Mouse (Mus musculus): ENCODE measurements around the gene Gm17334. TPM values are rescaled to one million over a fixed set of nuclear protein-coding genes. Genes with fewer than 3 reads are reported as not detected.
A peak's percentile ranks its signal among the peaks of the same experiment; 100 is the strongest.

Gene Gm17334
- total RNA-seq, 2 experiments from 2014 or later, result 0.30 TPM; not detected in 1

- no peak for DNase-seq
- intact Hi-C loops (cut with DNase I), result no loop called here
These were observed 25.2 kb upstream of the Gm17334 start for GRCm38 (mm10) chr11:53798041-53798711.

GRCm38 (mm10) chr11:53797386-53797920 is 24.5 kb upstream of the Gm17334 start:
- intact Hi-C loops (cut with DNase I), result no loop called here
- no peak for DNase-seq

- intact Hi-C loops (cut with DNase I), result no loop called here
- DNase-seq, result peak; percentile 60 to 70
These were observed 23.6 kb upstream of the Gm17334 start for GRCm38 (mm10) chr11:53796409-53797151.

- DNase-seq, result no peak
- intact Hi-C loops (cut with DNase I), result no loop called here
These were observed 22.8 kb upstream of the Gm17334 start for GRCm38 (mm10) chr11:53795813-53796212.

- DNase-seq, result peak; percentile 55
- intact Hi-C loops (cut with DNase I), result no loop called here
These were observed 21.9 kb upstream of the Gm17334 start for GRCm38 (mm10) chr11:53794671-53795557.

- DNase-seq, result peak in 1 of 2 experiments; percentile 53
- intact Hi-C loops (cut with DNase I), result no loop called here
These were observed 21.0 kb upstream of the Gm17334 start for GRCm38 (mm10) chr11:53794015-53794414.

GRCm38 (mm10) chr11:53792986-53793385 is 20.0 kb upstream of the Gm17334 start:
- DNase-seq, result peak; percentile 48 to 56
- intact Hi-C loops (cut with DNase I), result no loop called here

- intact Hi-C loops (cut with DNase I), result no loop called here
- no peak for DNase-seq
These were observed 16.3 kb upstream of the Gm17334 start for GRCm38 (mm10) chr11:53789277-53789676.

- DNase-seq, result peak; percentile 57 to 61
- intact Hi-C loops (cut with DNase I), result no loop called here
These were observed 15.2 kb upstream of the Gm17334 start for GRCm38 (mm10) chr11:53788196-53788595.

- intact Hi-C loops (cut with DNase I), result no loop called here
- no peak for DNase-seq
These were observed 13.4 kb upstream of the Gm17334 start for GRCm38 (mm10) chr11:53786058-53787031.

GRCm38 (mm10) chr11:53785311-53785936 is 12.4 kb upstream of the Gm17334 start:
- intact Hi-C loops (cut with DNase I), result no loop called here
- no peak for DNase-seq

GRCm38 (mm10) chr11:53783288-53783687 is 10.3 kb upstream of the Gm17334 start:
- intact Hi-C loops (cut with DNase I), result no loop called here

GRCm38 (mm10) chr11:53781964-53782363 is 9.0 kb upstream of the Gm17334 start:
- intact Hi-C loops (cut with DNase I), result no loop called here

More at GRCm38 (mm10) chr11:53783288-53783687, 10.3 kb upstream of the Gm17334 start:
- no peak for DNase-seq

GRCm38 (mm10) chr11:53781201-53781775 is 8.3 kb upstream of the Gm17334 start:
- intact Hi-C loops (cut with DNase I), result no loop called here
- DNase-seq, result no peak

More at GRCm38 (mm10) chr11:53781964-53782363, 9.0 kb upstream of the Gm17334 start:
- DNase-seq, result peak; percentile 54 to 59

- DNase-seq, result no peak
- intact Hi-C loops (cut with DNase I), result no loop called here
These were observed 7.3 kb upstream of the Gm17334 start for GRCm38 (mm10) chr11:53780262-53780661.

GRCm38 (mm10) chr11:53779808-53780207 is 6.8 kb upstream of the Gm17334 start:
- intact Hi-C loops (cut with DNase I), result no loop called here
- no peak for DNase-seq

- intact Hi-C loops (cut with DNase I), result no loop called here
- DNase-seq, result no peak
These were observed 5.5 kb upstream of the Gm17334 start for GRCm38 (mm10) chr11:53778455-53778854.

- no peak for DNase-seq
- intact Hi-C loops (cut with DNase I), result no loop called here
These were observed 4.7 kb upstream of the Gm17334 start for GRCm38 (mm10) chr11:53777736-53778135.

Measured in heart, postnatal 10 days (tissue).